Mouse (Mus musculus): Measurements from ENCODE around the gene Cst6. TPM values are rescaled to one million over a fixed set of nuclear protein-coding genes. Genes with fewer than 3 reads are reported as not detected.

Cst6 gene
- polyA plus RNA-seq, 1 experiment from 2014 or later: not detected

Other genes with a start within 250 kb of the Cst6 start
- 85.4 and 89.7 TPM in 2 replicates for gene Rab1b, start 242.5 kb downstream of the Cst6 start, polyA plus RNA-seq (2015; fragmentation: Nextera tagmentation; extraction: Ambion mirVana)
- gene Klc2, start 231.0 kb downstream of the Cst6 start, polyA plus RNA-seq (2015; fragmentation: Nextera tagmentation; extraction: Ambion mirVana): 1.7 and 2.7 TPM in 2 replicates
- gene Pacs1, start 76.5 kb downstream of the Cst6 start, polyA plus RNA-seq (2015; fragmentation: Nextera tagmentation; extraction: Ambion mirVana): 8.6 TPM in 2 replicates
- gene Sf3b2, start 54.1 kb downstream of the Cst6 start, polyA plus RNA-seq (2015; fragmentation: Nextera tagmentation; extraction: Ambion mirVana): 113 and 114 TPM in 2 replicates
- 0.06 and 0.09 TPM in 2 replicates for gene Gal3st3, start 51.2 kb downstream of the Cst6 start, polyA plus RNA-seq (2015; fragmentation: Nextera tagmentation; extraction: Ambion mirVana)
- not detected in 2 replicates for gene Catsper1, start 13.8 kb downstream of the Cst6 start, polyA plus RNA-seq (2015; fragmentation: Nextera tagmentation; extraction: Ambion mirVana)
- gene Eif1ad, start 17.2 kb upstream of the Cst6 start, polyA plus RNA-seq (2015; fragmentation: Nextera tagmentation; extraction: Ambion mirVana): 26.0 and 26.5 TPM in 2 replicates
- gene Banf1, start 17.6 kb upstream of the Cst6 start, polyA plus RNA-seq (2015; fragmentation: Nextera tagmentation; extraction: Ambion mirVana): 216 and 231 TPM in 2 replicates
- gene Sart1, start 39.1 kb upstream of the Cst6 start, polyA plus RNA-seq (2015; fragmentation: Nextera tagmentation; extraction: Ambion mirVana): 26.5 and 31.5 TPM in 2 replicates
- gene Tsga10ip, start 53.0 kb upstream of the Cst6 start, polyA plus RNA-seq (2015; fragmentation: Nextera tagmentation; extraction: Ambion mirVana): 0.46 TPM in 1 of 2 replicates, not detected in the other
- 61.1 and 64.6 TPM in 2 replicates for gene Drap1, start 75.4 kb upstream of the Cst6 start, polyA plus RNA-seq (2015; fragmentation: Nextera tagmentation; extraction: Ambion mirVana)
- gene AI837181, start 75.6 kb upstream of the Cst6 start, polyA plus RNA-seq (2015; fragmentation: Nextera tagmentation; extraction: Ambion mirVana): 17.6 and 19.8 TPM in 2 replicates
- gene Fosl1, start 98.0 kb upstream of the Cst6 start, polyA plus RNA-seq (2015; fragmentation: Nextera tagmentation; extraction: Ambion mirVana): not detected in 2 replicates
- 1.6 TPM in 2 replicates for gene Ccdc85b, start 108.3 kb upstream of the Cst6 start, polyA plus RNA-seq (2015; fragmentation: Nextera tagmentation; extraction: Ambion mirVana)
- gene Fibp, start 111.0 kb upstream of the Cst6 start, polyA plus RNA-seq (2015; fragmentation: Nextera tagmentation; extraction: Ambion mirVana): 25.3 and 28.6 TPM in 2 replicates
- gene Ctsw, start 118.9 kb upstream of the Cst6 start, polyA plus RNA-seq (2015; fragmentation: Nextera tagmentation; extraction: Ambion mirVana): 0.53 and 0.54 TPM in 2 replicates
- gene Efemp2, start 124.4 kb upstream of the Cst6 start, polyA plus RNA-seq (2015; fragmentation: Nextera tagmentation; extraction: Ambion mirVana): 16.0 and 17.5 TPM in 2 replicates
- gene Mus81, start 138.8 kb upstream of the Cst6 start, polyA plus RNA-seq (2015; fragmentation: Nextera tagmentation; extraction: Ambion mirVana): 14.0 and 16.4 TPM in 2 replicates
- gene Cfl1, start 140.9 kb upstream of the Cst6 start, polyA plus RNA-seq (2015; fragmentation: Nextera tagmentation; extraction: Ambion mirVana): 992 and 1,073 TPM in 2 replicates
- gene 1700020D05Rik, start 154.2 kb upstream of the Cst6 start, polyA plus RNA-seq (2015; fragmentation: Nextera tagmentation; extraction: Ambion mirVana): 0.12 TPM in 1 of 2 replicates, not detected in the other
- gene Snx32, start 161.0 kb upstream of the Cst6 start, polyA plus RNA-seq (2015; fragmentation: Nextera tagmentation; extraction: Ambion mirVana): 6.8 and 7.0 TPM in 2 replicates
- 0.05 TPM in 1 of 2 replicates, not detected in the other for gene Ovol1, start 211.1 kb upstream of the Cst6 start, polyA plus RNA-seq (2015; fragmentation: Nextera tagmentation; extraction: Ambion mirVana)
- gene Ap5b1, start 218.5 kb upstream of the Cst6 start, polyA plus RNA-seq (2015; fragmentation: Nextera tagmentation; extraction: Ambion mirVana): 3.6 and 4.0 TPM in 2 replicates

All from liver, embryonic 15.5 days (tissue).